Mouse (Mus musculus): Measurements from ENCODE around the gene Cachd1.

The Cachd1 gene

DNA sequence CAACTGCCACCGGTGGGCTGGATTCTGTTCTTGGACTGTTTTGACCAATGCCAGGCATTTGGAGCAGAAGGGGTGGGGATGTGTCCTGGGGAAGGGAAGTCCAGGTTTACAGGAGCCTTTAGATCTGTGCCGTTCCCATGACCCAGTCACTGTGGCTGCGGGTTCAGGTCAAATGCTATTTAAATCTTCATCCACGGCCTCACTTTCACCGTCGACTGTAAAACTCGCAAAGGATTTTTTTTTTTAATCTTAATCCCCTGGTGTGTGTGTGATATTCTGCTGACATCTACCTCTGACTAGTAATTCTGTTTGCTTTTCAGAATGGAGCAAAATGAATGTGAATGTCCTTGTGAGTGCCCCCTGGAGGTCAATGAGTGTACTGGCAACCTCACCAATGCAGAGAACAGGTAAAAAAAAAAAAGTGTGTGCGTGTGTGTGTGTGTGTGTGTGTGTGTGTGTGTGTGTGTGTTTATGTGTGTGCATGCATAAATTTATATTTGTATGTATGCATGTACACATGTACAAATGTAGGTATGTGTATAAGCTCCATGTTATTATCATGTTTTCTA lies 211.8 kb downstream of the Cachd1 start:
- DNase-seq (ENCODE audit: low read depth, low spot score) = no peak

DNA sequence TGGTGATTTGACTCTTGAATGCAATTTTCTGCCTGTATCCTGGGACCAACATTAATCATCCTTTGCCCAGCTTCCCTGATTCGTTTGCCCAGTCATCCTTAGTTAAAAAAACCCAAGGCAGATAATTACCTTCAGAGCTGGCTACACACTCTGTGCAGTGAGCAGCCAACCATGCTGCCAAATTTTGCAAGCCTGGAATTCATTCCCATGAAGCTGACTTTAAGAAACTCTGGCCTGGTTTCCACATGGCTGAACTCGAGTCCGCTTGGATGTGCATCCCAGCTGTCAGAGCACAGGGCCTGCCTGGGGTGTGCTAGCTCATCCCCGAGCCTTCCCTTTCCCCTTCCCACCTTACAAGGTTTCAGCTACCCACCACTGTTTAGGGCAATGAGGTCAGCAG lies 214.5 kb downstream of the Cachd1 start:
- DNase-seq (ENCODE audit: low read depth, low spot score) = no peak

DNA sequence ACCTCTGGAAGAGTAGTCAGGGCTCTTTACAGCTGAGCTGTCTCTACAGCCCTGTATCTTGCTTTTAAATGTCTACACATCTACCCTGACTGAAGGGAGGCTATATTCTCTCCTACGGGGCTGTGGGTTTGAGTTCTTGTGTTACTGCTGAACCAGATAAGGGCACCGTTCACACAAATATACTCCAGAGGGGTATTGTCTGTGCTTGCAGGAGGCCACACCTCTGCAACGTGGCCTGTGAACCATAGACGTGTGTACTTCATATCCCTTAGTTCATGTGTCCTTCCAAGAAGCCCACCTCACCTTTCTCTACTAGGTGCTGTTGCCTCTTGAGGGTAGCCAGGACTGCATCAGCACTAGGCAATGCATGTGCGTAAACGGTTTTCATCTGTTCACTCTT lies 215.6 kb downstream of the Cachd1 start:
- DNase-seq (ENCODE audit: low read depth, low spot score) = no peak

DNA sequence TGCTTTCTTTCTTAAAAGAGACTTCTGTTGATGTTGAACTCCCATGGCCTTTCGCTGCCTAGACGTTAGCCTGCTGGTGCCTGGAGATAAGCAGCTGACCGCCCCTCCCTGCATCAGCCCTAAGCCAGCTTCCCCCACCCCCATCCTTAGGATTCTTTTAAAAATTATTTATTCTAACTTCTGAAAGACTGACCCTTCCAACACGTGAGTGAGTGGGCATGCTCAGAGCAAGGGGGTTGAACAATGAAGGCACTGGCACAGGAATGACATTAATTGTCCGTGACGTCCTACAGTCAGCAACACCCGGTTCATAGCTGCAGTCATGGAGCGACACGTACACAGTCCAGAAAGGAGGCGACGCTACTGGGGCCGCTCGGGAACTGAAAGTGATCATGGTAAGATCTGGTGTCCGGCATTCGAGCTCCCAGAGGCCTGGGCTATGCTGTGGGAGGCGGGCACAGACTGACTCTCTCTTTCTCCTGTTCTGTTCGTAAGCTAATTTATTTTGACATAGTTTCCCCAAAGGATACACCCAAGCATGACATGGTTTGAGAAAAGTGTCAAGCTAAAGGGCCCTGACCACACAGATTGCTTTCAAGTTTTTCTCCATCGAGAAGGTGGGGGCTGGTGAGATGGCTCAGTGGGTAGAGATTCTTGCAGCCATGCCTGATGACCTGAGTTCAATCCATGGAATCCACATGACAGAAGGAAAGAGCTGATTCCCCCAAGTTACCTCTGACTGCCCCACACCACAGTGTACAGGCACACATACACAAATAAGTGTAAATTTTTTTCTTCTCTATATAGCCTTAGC lies 218.2 kb downstream of the Cachd1 start:
- no peak for DNase-seq (ENCODE audit: low read depth, low spot score)

DNA sequence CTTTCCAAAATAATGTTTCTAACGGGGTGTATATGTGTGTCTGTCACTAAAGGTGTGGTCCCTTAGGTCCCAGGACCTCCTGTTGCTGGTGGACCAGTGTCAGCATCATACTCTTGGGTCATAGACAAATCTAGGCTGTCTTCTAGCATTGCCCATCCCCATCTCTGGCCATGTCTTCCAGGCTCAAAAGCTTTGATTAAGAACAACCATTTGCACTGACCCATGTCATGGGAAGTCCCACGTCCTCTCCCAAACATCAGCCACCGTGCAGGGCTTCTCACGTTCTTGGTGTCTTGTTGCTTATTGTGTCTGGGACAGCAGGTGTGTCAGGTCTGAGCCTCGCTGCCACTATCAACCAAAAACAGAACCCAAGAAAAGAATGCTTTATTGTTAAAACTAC lies 219.1 kb downstream of the Cachd1 start:
- DNase-seq (ENCODE audit: low read depth, low spot score) = no peak

- no peak for DNase-seq (ENCODE audit: low read depth, low spot score)
These were observed 219.7 kb downstream of the Cachd1 start for GRCm38 (mm10) chr4:100996060-100996651.

GRCm38 (mm10) chr4:100998145-100998544 lies 221.7 kb downstream of the Cachd1 start:
- no peak for DNase-seq (ENCODE audit: low read depth, low spot score)

DNA sequence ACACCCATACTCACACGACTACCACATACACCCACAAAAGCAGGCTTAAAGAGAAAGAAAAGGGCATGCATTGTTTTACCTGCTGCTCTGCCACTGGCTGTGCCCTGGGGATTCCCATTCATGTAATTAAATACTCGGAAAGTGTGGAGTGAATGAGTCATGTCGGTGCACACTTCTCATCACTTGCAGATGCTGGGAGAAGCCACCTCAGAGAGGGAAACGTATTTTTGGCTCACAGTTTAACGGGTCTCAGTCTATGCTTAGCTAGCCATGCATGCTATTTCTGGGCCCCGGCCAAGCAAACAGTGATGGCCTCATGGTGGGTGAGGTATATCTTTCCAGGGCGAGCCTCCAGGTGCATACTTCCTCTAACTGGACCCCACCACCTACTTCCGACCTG lies 222.4 kb downstream of the Cachd1 start:
- DNase-seq (ENCODE audit: low read depth, low spot score) = no peak

DNA sequence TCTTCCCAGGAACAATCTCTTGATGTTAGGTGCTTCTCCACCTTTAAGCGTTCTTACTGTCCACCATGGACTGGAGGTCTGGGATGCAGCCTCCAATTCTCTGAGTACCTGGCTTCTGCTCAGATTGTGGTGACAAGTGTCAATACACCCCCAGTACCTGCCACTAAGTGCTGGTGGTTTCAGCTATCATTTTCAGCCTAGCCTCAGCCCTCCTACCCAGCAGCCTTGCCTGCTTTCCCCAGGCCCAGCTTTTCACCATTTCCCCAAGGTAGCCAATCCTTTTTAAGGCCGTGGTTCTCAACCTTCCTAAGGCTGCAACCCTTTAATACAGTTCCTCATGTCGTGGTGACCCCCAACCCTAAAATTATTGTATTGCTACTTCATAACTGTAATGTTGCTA lies 224.1 kb downstream of the Cachd1 start:
- DNase-seq (ENCODE audit: low read depth, low spot score) = no peak

- no peak for DNase-seq (ENCODE audit: low read depth, low spot score)
These were observed 224.6 kb downstream of the Cachd1 start for GRCm38 (mm10) chr4:101001073-101001472.

DNA sequence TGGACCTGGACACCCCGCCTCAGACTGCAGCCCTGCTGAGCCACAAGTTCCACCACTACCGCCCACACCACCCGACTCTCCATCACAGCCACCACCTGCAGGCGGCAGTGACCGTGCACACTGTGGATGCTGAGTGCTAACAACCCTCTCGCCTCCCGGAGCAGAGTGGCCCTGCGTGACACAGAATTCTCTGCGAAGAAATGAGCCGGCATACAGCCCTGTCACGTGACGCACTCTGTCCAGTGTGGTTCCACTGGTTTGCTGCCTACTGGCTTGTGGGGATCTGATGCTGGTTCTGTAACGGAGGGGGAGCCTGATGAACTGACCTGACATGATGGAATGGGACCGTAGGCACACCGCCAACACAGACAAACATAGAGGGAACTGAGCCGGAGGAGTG lies 226.5 kb downstream of the Cachd1 start:
- no peak for DNase-seq (ENCODE audit: low read depth, low spot score)

DNA sequence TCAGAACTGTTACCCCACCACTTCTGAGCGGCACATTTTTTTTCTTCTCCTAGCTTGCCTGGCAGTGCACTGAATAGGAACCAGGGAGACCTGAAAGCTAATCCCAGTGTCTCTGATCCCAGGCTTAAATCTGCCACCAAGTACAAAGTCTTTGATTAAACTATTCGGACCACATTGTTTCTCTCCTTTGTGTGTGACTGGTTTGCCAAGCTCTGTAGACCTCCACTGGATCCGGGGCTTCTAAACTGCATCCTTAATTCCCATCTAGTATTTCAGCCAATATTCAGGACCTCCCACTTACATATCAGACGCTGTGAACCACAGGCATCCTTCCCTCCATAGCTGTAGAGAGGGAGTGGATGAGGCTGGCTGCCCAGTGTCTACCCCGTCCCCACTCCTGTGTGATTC lies 231.9 kb downstream of the Cachd1 start:
- DNase-seq (ENCODE audit: low read depth, low spot score) = no peak

DNA sequence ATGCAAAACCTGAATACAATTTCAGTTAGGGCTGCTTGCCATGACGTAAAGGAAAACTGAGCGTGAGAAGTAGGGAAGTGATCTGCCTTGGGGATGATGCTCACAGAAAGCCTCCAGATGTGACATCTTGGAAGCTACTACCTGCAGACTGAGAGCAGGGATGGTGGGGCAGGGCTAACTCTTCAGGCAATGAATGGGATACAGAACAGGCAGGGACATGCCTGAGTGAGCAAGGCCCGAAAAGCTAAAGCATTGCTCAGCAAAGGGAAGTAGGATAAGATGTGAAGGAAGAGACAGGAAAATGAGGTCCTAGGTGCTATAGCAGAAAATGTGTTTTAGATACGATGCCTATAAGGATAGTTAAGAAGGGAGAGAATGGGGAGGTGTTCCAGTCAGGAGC lies 232.6 kb downstream of the Cachd1 start:
- no peak for DNase-seq (ENCODE audit: low read depth, low spot score)

GRCm38 (mm10) chr4:101017806-101018205 lies 241.3 kb downstream of the Cachd1 start:
- no peak for DNase-seq (ENCODE audit: low read depth, low spot score)

GRCm38 (mm10) chr4:101020596-101020995 lies 244.1 kb downstream of the Cachd1 start, which contains the start of gene Gm10577:
Gene Gm10577, minus strand, starts transcription at chr4:101020696.
- DNase-seq (ENCODE audit: low read depth, low spot score) = no peak

- no peak for DNase-seq (ENCODE audit: low read depth, low spot score)
These were observed 250.1 kb downstream of the Cachd1 start for GRCm38 (mm10) chr4:101026566-101026965.

DNA sequence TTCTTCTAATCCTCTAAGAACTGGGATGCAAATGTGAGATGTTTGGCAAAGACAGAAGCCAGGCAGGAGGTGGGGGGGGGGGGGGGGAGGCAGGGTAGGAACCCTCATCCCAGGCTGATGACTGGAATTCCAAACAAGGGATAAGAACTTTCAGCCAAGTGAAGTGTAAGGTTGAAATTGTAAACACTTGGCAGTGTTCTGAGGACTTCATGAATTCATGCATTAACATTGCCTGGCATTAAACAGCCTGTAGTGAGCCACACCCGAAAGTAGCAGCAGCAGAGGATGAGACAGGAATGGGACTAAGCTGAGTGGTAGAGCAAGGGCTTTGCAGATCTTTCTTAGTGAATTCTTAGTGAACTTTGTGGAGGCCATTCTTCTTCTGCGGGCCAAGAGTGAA lies 250.5 kb downstream of the Cachd1 start:
- no peak for DNase-seq (ENCODE audit: low read depth, low spot score)

DNA sequence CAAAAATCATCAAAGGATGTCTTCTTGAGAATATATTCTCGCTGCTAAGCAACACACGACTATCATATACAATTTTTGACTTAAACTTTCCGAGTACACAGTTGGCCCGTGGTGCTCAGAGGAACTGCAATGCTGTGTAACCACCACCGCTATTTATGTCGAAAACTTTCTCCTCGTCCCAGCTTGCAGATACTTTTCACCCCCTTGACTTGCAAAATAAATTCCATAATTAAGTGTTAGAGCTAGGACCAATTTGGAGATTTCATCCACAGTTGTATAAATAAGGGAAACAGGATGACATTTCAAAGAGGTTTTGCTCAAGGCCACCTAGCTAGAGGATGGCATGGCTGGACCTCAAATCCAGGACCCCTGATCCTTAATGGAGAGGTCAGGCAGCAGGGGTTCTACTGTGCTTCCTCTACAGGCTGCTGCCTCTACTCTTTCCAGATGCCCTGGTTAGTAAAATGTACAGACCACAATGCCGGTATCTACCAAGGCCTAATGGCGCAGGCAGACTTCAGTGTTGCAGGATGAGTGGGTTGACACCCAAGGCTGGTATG lies 251.5 kb downstream of the Cachd1 start:
- no peak for DNase-seq (ENCODE audit: low read depth, low spot score)

DNA sequence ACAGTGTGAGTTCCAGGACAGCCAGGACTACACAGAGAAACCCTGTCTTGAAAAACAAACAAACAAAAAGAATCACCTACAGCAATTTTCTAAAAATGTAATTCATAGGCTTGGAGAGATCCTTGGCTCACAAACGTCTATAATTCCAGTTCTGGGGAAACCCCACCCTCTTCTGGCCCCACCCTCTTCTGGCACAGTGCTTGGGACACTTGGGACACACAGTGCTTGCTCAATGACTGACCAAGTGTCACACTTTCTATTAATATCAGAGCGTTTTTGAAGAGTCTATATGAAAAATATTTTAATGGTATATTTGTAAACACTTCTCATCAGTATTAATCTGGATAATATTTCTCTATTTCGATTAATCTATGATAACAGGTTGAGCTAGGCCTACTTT lies 256.6 kb downstream of the Cachd1 start:
- no peak for DNase-seq (ENCODE audit: low read depth, low spot score)

DNA sequence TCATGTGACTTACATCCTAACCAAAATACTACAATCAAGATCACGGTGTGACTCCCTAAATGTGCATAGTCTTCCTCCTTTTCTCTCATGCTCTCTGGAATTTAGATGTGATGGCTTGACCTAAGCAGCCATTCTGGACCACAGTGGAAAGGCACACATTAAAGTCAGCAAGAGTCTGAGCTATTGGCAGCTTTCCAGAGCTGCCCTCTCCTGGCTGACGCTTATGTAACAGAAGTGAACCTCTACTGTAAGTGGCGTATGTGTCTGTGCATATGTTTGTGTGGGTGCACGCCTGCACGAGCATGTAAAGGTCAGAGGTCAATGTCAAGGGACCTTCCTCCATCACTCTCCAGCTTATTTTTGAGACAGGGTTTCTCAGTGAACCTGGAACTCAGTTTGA lies 258.7 kb downstream of the Cachd1 start:
- no peak for DNase-seq (ENCODE audit: low read depth, low spot score)

DNA sequence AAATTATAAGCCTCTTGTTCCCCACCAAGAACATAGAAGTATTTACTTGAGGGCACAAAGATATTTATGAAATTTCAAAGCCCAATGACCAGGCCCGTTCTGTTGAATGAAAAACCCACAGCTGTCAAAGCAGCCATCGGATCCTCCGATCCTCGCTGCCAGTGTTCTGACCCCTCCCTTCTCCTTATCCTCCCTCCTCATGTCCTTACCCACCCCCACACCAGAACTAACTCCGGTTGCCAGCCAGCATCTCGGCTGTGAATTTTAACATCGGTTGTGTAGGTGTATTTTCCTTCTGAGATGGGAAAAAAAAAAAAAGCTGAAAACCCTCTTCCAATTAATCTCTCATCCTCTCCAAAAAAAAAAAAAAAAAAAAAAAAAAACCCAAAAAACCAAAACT lies 260.7 kb downstream of the Cachd1 start:
- DNase-seq (ENCODE audit: low read depth, low spot score) = no peak

- DNase-seq (ENCODE audit: low read depth, low spot score) = no peak
These were observed 267.2 kb downstream of the Cachd1 start for GRCm38 (mm10) chr4:101043691-101044090.

- DNase-seq (ENCODE audit: low read depth, low spot score) = no peak
These were observed 267.7 kb downstream of the Cachd1 start for GRCm38 (mm10) chr4:101044149-101044548.
